Mouse (Mus musculus): ENCODE results near the gene Spint5.
A peak's percentile ranks its signal among the peaks of the same experiment; 100 is the strongest.
"Not testable (repeated sequence)": the region's sequence is repeated elsewhere in the genome, so short reads cannot be mapped to it uniquely, and the experiment has no call there.

Gene Spint5

GRCm38 (mm10) chr2:164684807-164685206, 30.3 kb upstream of the Spint5 start, which contains the start of gene Wfdc13:
Gene Wfdc13, plus strand, starts transcription at chr2:164685107.
- no peaks in the 10 kb centered on the region for H3K9me3 ChIP-seq (ENCODE audit: low read length)
- H3K4me3 ChIP-seq (replicated peaks; ENCODE audit: low read length) = no peak within 1 kb of the TSS
- no peak for TF ChIP-seq POU5F1 (IDR thresholded peaks at IDR 0.05; ENCODE audit: borderline replicate concordance, low read length)
- TF ChIP-seq NANOG (IDR thresholded peaks at IDR 0.05; ENCODE audit: borderline replicate concordance, low read length) = no peak
- TF ChIP-seq CTCF (conservative IDR thresholded peaks at IDR 0.05; ENCODE audit: low read length) = no peak
- peaks cover 6% of the 10 kb centered on the region; the same call in 1 of the 2 replicates for H3K27me3 ChIP-seq (ENCODE audit: insufficient read depth, low read length)
- H3K36me3 ChIP-seq (ENCODE audit: insufficient read depth, low read length) = no peaks in the 10 kb centered on the region
- no peaks in the 10 kb centered on the region for H3K4me1 ChIP-seq (replicated peaks; ENCODE audit: low read depth, low read length)

- peaks cover 12% of the 10 kb centered on the region for H3K4me1 ChIP-seq (replicated peaks; ENCODE audit: low read depth, low read length)
- no peaks in the 10 kb centered on the region for H3K36me3 ChIP-seq (ENCODE audit: insufficient read depth, low read length)
- no peak within 1 kb of the TSS for H3K4me3 ChIP-seq (replicated peaks; ENCODE audit: low read length)
- no peak for TF ChIP-seq POU5F1 (IDR thresholded peaks at IDR 0.05; ENCODE audit: borderline replicate concordance, low read length)
- TF ChIP-seq CTCF (conservative IDR thresholded peaks at IDR 0.05; ENCODE audit: low read length) = no peak
- TF ChIP-seq NANOG (IDR thresholded peaks at IDR 0.05; ENCODE audit: borderline replicate concordance, low read length) = no peak
- H3K27me3 ChIP-seq (ENCODE audit: insufficient read depth, low read length) = peaks cover 6% of the 10 kb centered on the region; the same call in 1 of the 2 replicates
- H3K9me3 ChIP-seq (ENCODE audit: low read length) = no peaks in the 10 kb centered on the region
Observed at GRCm38 (mm10) chr2:164698201-164698600, 16.9 kb upstream of the Spint5 start, which contains the start of gene Spint4. Gene Spint4, plus strand, starts transcription at chr2:164698501.

GRCm38 (mm10) chr2:164700959-164701358, 14.1 kb upstream of the Spint5 start:
- no peak overlapping the region for H3K4me3 ChIP-seq (replicated peaks; ENCODE audit: low read length)
- no peaks in the 10 kb centered on the region for H3K36me3 ChIP-seq (ENCODE audit: insufficient read depth, low read length)
- no peak for TF ChIP-seq POU5F1 (IDR thresholded peaks at IDR 0.05; ENCODE audit: borderline replicate concordance, low read length)
- TF ChIP-seq NANOG (IDR thresholded peaks at IDR 0.05; ENCODE audit: borderline replicate concordance, low read length) = no peak
- no peak for TF ChIP-seq CTCF (conservative IDR thresholded peaks at IDR 0.05; ENCODE audit: low read length)
- H3K27me3 ChIP-seq (ENCODE audit: insufficient read depth, low read length) = peaks cover 6% of the 10 kb centered on the region; the same call in 1 of the 2 replicates
- H3K9me3 ChIP-seq (ENCODE audit: low read length) = 0 out of 2 replicates have a peak, but pooled peaks cover 3% of the 10 kb centered on the region
- H3K4me1 ChIP-seq (replicated peaks; ENCODE audit: low read depth, low read length) = peaks cover 12% of the 10 kb centered on the region

- H3K4me3 ChIP-seq (replicated peaks; ENCODE audit: low read length) = no peak overlapping the region
- peaks cover 12% of the 10 kb centered on the region for H3K4me1 ChIP-seq (replicated peaks; ENCODE audit: low read depth, low read length)
- no peaks in the 10 kb centered on the region for H3K36me3 ChIP-seq (ENCODE audit: insufficient read depth, low read length)
- TF ChIP-seq CTCF (conservative IDR thresholded peaks at IDR 0.05; ENCODE audit: low read length) (no peak), NANOG (IDR thresholded peaks at IDR 0.05; ENCODE audit: borderline replicate concordance, low read length) (no peak), POU5F1 (IDR thresholded peaks at IDR 0.05; ENCODE audit: borderline replicate concordance, low read length) (no peak)
- H3K27me3 ChIP-seq (ENCODE audit: insufficient read depth, low read length) = peaks cover 6% of the 10 kb centered on the region; the same call in 1 of the 2 replicates
- 0 out of 2 replicates have a peak, but pooled peaks cover 3% of the 10 kb centered on the region for H3K9me3 ChIP-seq (ENCODE audit: low read length)
Observed at GRCm38 (mm10) chr2:164701761-164702160, 13.3 kb upstream of the Spint5 start.

- Histone ChIP-seq H3K9me3 (ENCODE audit: low read length) (0 out of 2 replicates have a peak, but pooled peaks cover 3% of the 10 kb centered on the region), H3K27me3 (ENCODE audit: insufficient read depth, low read length) (peaks cover 3% of the 10 kb centered on the region; the same call in 1 of the 2 replicates), H3K4me1 (replicated peaks; ENCODE audit: low read depth, low read length) (peaks cover 6% of the 10 kb centered on the region), H3K36me3 (ENCODE audit: insufficient read depth, low read length) (no peaks in the 10 kb centered on the region), H3K4me3 (replicated peaks; ENCODE audit: low read length) (no peak overlapping the region)
- peak; percentile 39 for TF ChIP-seq CTCF (conservative IDR thresholded peaks at IDR 0.05; ENCODE audit: low read length)
- TF ChIP-seq NANOG (IDR thresholded peaks at IDR 0.05; ENCODE audit: borderline replicate concordance, low read length) = no peak
- TF ChIP-seq POU5F1 (IDR thresholded peaks at IDR 0.05; ENCODE audit: borderline replicate concordance, low read length) = no peak
Observed at GRCm38 (mm10) chr2:164704235-164704634, 10.9 kb upstream of the Spint5 start.

GRCm38 (mm10) chr2:164705328-164705727, 9.8 kb upstream of the Spint5 start:
- H3K9me3 ChIP-seq (ENCODE audit: low read length) = 0 out of 2 replicates have a peak, but pooled peaks cover 3% of the 10 kb centered on the region
- H3K4me3 ChIP-seq (replicated peaks; ENCODE audit: low read length) = no peak overlapping the region
- H3K4me1 ChIP-seq (replicated peaks; ENCODE audit: low read depth, low read length) = peaks cover 6% of the 10 kb centered on the region
- TF ChIP-seq POU5F1 (IDR thresholded peaks at IDR 0.05; ENCODE audit: borderline replicate concordance, low read length) (no peak), NANOG (IDR thresholded peaks at IDR 0.05; ENCODE audit: borderline replicate concordance, low read length) (no peak), CTCF (conservative IDR thresholded peaks at IDR 0.05; ENCODE audit: low read length) (no peak)
- H3K27me3 ChIP-seq (ENCODE audit: insufficient read depth, low read length) = peaks cover 3% of the 10 kb centered on the region; the same call in 1 of the 2 replicates
- H3K36me3 ChIP-seq (ENCODE audit: insufficient read depth, low read length) = no peaks in the 10 kb centered on the region

- Histone ChIP-seq H3K4me1 (replicated peaks; ENCODE audit: low read depth, low read length) (peaks cover under 1% of the 10 kb centered on the region; the same call in 1 of the 2 replicates), H3K4me3 (replicated peaks; ENCODE audit: low read length) (no peak overlapping the region), H3K9me3 (ENCODE audit: low read length) (0 out of 2 replicates have a peak, but pooled peaks cover 3% of the 10 kb centered on the region), H3K27me3 (ENCODE audit: insufficient read depth, low read length) (peaks cover 3% of the 10 kb centered on the region; the same call in 1 of the 2 replicates), H3K36me3 (ENCODE audit: insufficient read depth, low read length) (no peaks in the 10 kb centered on the region)
- TF ChIP-seq POU5F1 (IDR thresholded peaks at IDR 0.05; ENCODE audit: borderline replicate concordance, low read length) (no peak), CTCF (conservative IDR thresholded peaks at IDR 0.05; ENCODE audit: low read length) (no peak), NANOG (IDR thresholded peaks at IDR 0.05; ENCODE audit: borderline replicate concordance, low read length) (no peak)
Observed at GRCm38 (mm10) chr2:164705991-164706390, 9.1 kb upstream of the Spint5 start.

GRCm38 (mm10) chr2:164716194-164716786, 1.2 kb downstream of the Spint5 start:
- not testable (repeated sequence) for H3K4me3 ChIP-seq (replicated peaks; ENCODE audit: low read length); H3K27me3 ChIP-seq (ENCODE audit: insufficient read depth, low read length); H3K36me3 ChIP-seq (ENCODE audit: insufficient read depth, low read length); H3K9me3 ChIP-seq (ENCODE audit: low read length); H3K4me1 ChIP-seq (replicated peaks; ENCODE audit: low read depth, low read length)
